Mouse (Mus musculus) kidney, postnatal 10 days (tissue): ENCODE results near the gene Smarca2.
"Not testable (repeated sequence)": the region's sequence is repeated elsewhere in the genome, so short reads cannot be mapped to it uniquely, and the experiment has no call there.

ENCODE experiments used
- DNase-seq: peaks from one replicate; pipeline ENCODE4 v3.0.0; 2021; ENCODE audit warnings: mixed read lengths

The Smarca2 gene

GRCm38 (mm10) chr19:26704545-26705209 lies 99.8 kb downstream of the Smarca2 start:
- DNase-seq = no peak

- peak; percentile 42 for DNase-seq
Observed at GRCm38 (mm10) chr19:26706910-26707309, 102.1 kb downstream of the Smarca2 start.

GRCm38 (mm10) chr19:26709095-26709494 lies 104.2 kb downstream of the Smarca2 start:
- DNase-seq = no peak

GRCm38 (mm10) chr19:26711268-26711667 lies 106.4 kb downstream of the Smarca2 start:
- DNase-seq = peak; percentile 50

- peak; percentile 51 for DNase-seq
Observed at GRCm38 (mm10) chr19:26716217-26716616, 111.4 kb downstream of the Smarca2 start.

GRCm38 (mm10) chr19:26718221-26718620 lies 113.4 kb downstream of the Smarca2 start:
- peak; percentile 78 for DNase-seq

GRCm38 (mm10) chr19:26719161-26719560 lies 114.3 kb downstream of the Smarca2 start:
- no peak for DNase-seq

- no peak for DNase-seq
Observed at GRCm38 (mm10) chr19:26721741-26722140, 116.9 kb downstream of the Smarca2 start.

- no peak for DNase-seq
Observed at GRCm38 (mm10) chr19:26723899-26724298, 119.0 kb downstream of the Smarca2 start.

GRCm38 (mm10) chr19:26724626-26725025 lies 119.8 kb downstream of the Smarca2 start:
- DNase-seq = no peak

GRCm38 (mm10) chr19:26727796-26728195 lies 122.9 kb downstream of the Smarca2 start:
- peak; percentile 3 for DNase-seq

GRCm38 (mm10) chr19:26730486-26730885 lies 125.6 kb downstream of the Smarca2 start:
- no peak for DNase-seq

GRCm38 (mm10) chr19:26731121-26731520 lies 126.3 kb downstream of the Smarca2 start:
- DNase-seq = no peak

GRCm38 (mm10) chr19:26731809-26732208 lies 127.0 kb downstream of the Smarca2 start:
- no peak for DNase-seq

- no peak for DNase-seq
Observed at GRCm38 (mm10) chr19:26733055-26733454, 128.2 kb downstream of the Smarca2 start.

- DNase-seq = no peak
Observed at GRCm38 (mm10) chr19:26733546-26734100, 128.8 kb downstream of the Smarca2 start.

- peak; percentile 4 for DNase-seq
Observed at GRCm38 (mm10) chr19:26734704-26735109, 129.9 kb downstream of the Smarca2 start.

GRCm38 (mm10) chr19:26745021-26745420 lies 140.2 kb downstream of the Smarca2 start:
- not testable (repeated sequence) for DNase-seq

- DNase-seq = no peak
Observed at GRCm38 (mm10) chr19:26745567-26745966, 140.7 kb downstream of the Smarca2 start.

GRCm38 (mm10) chr19:26746290-26746689 lies 141.4 kb downstream of the Smarca2 start:
- DNase-seq = no peak

GRCm38 (mm10) chr19:26746709-26747467 lies 142.0 kb downstream of the Smarca2 start:
- DNase-seq = no peak

GRCm38 (mm10) chr19:26747571-26748539 lies 143.0 kb downstream of the Smarca2 start:
- peak; percentile 83 for DNase-seq

- DNase-seq = no peak
Observed at GRCm38 (mm10) chr19:26748676-26749075, 143.8 kb downstream of the Smarca2 start.
